Mouse (Mus musculus) cerebellum, adult 9-10 months (tissue): ENCODE data around the gene Vmn1r119.
"Not testable (repeated sequence)": the region's sequence is repeated elsewhere in the genome, so short reads cannot be mapped to it uniquely, and the experiment has no call there.

ENCODE experiments used
- DNase-seq: peaks from one replicate; pipeline ENCODE4 v3.0.0; 2022

The Vmn1r119 gene

DNA sequence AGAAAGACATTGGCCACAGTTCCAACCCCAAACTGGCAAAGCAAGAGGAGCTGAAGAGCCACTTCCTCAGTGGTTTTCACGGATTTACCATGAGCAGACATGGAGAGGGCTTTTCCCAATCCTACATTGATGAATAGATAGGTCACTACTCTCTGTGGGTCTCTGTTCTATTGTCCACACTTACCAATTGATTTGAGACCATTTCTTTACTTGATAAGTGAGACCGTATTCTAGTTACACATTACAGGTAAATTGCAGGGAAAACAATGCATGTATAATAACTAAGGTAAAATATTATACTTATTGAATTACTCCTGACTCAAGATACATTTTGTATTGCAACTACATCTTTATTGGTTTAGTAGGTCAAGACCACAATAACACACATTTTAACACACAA, at the start of gene Vmn1r119:
TSS of gene Vmn1r119 (minus strand) at position 101 of the 400 bp plus-strand sequence.
- not testable (repeated sequence) for DNase-seq

GRCm38 (mm10) chr7:21053684-21054083, 41.4 kb upstream of the Vmn1r119 start, which contains the start of gene Vmn1r120:
Vmn1r120 (minus strand) TSS chr7:21053784.
- not testable (repeated sequence) for DNase-seq
